Mouse (Mus musculus) ES-E14 (cell line): ENCODE measurements around the gene Thap4.

Experiments
- CHD2 ChIP-seq: IDR thresholded peaks from 2 replicates; pipeline ENCODE4 v1.6.1; 2014; ENCODE audit warnings: mild to moderate bottlenecking, low read depth, low read length, inconsistent platforms
- MAFK ChIP-seq: IDR thresholded peaks from 2 replicates; pipeline ENCODE4 v1.6.1; 2014; ENCODE audit warnings: mild to moderate bottlenecking, low read depth, low read length, inconsistent platforms; ENCODE audit not compliant: insufficient read depth
- ZC3H11A ChIP-seq: IDR thresholded peaks from 2 replicates; pipeline ENCODE4 v1.6.1; 2012; ENCODE audit warnings: low read depth, mild to moderate bottlenecking, inconsistent platforms, low read length, borderline replicate concordance
- ZNF384 ChIP-seq: IDR thresholded peaks from 2 replicates; pipeline ENCODE4 v1.6.1; 2012; ENCODE audit warnings: low read depth, low read length, inconsistent platforms

DNA sequence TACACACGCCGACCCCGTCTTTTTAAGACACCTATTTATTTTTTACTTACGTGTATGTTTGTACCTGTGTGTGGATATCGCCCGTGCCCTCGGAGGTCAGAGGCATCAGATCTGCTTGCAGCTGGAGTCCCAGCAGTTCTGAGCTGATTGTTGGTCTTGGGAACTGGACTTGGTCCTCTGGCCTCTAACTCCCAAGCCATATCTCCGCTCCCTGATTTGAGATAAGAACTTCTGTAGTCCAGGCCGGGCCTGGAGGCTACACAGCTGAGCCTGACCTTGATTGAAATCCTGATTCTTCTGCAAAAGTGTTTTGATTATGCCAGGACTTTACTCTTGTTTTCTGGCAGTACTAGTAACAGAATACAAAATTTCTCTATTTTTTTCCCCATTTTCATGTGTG is 61.9 kb downstream of the Thap4 start:
- TF ChIP-seq MAFK = no peak
- no peak for TF ChIP-seq CHD2
- no peak for TF ChIP-seq ZNF384
- TF ChIP-seq ZC3H11A = no peak
